Mouse (Mus musculus): ENCODE data around the gene Fam214a. TPM values are rescaled to one million over a fixed set of nuclear protein-coding genes. Genes with fewer than 3 reads are reported as not detected.
A peak's percentile ranks its signal among the peaks of the same experiment; 100 is the strongest.

Fam214a gene
- polyA plus RNA-seq, 1 experiment from 2014 or later: 6.4 TPM

DNA sequence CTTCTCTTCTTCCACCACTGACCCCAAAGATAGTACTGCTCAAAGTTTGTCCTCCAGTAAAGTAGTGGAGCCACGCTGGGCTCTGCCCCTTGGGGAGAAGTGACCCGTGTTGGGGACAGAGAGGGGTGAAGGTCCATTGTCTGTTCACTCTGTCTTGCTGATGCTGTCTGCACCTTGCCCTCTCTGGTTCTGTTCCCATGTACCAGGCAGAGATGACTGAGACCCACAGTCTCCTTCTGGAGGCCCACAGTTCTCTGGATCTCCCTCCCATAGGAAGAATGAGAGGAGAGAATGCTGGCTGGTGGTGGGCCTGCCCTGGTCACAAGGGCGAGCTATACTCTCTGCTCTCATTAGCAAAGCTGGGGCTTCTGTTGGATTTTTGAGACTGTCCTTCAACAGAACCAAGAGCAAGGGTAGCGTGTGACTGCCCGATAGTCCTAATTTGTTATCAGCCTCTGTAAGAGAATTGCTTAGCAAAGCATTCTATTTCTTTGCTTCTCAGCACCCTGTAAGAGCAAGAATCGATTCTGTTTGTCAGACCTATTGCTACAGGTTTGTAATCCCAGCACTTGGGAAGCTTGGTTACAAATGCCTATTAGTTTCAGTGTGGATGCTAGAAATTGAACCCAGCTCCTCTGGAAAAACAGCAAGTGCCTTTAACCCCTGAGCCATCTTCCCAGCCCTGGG lies 29.2 kb upstream of the Fam214a start:
- Histone ChIP-seq H3K27me3 (ENCODE audit: insufficient read depth, low read length) (no peaks in the 10 kb centered on the region), H3K36me3 (replicated peaks; ENCODE audit: insufficient read depth, low read length) (no peaks in the 10 kb centered on the region), H3K9ac (replicated peaks) (no peak overlapping the region), H3K27ac (ENCODE audit: low read depth) (no peak overlapping the region), H3K4me1 (ENCODE audit: insufficient read depth) (peaks cover 5% of the 10 kb centered on the region; the same call in 1 of the 2 replicates), H3K4me2 (ENCODE audit: low read depth, low read length) (no peak overlapping the region), H3K4me3 (ENCODE audit: low read depth, low read length) (no peak overlapping the region), H3K9me3 (ENCODE audit: low read length) (no peaks in the 10 kb centered on the region)
- TF ChIP-seq EP300 (IDR thresholded peaks at IDR 0.05; ENCODE audit: low read depth) (no peak), CTCF (IDR thresholded peaks at IDR 0.05; ENCODE audit: low read depth) (no peak)
- ATAC-seq: no peak
- 67% methylated on average over 6 of the region's 6 CpGs for WGBS (ENCODE audit: insufficient replicate concordance)
- DNase-seq: no peak

DNA sequence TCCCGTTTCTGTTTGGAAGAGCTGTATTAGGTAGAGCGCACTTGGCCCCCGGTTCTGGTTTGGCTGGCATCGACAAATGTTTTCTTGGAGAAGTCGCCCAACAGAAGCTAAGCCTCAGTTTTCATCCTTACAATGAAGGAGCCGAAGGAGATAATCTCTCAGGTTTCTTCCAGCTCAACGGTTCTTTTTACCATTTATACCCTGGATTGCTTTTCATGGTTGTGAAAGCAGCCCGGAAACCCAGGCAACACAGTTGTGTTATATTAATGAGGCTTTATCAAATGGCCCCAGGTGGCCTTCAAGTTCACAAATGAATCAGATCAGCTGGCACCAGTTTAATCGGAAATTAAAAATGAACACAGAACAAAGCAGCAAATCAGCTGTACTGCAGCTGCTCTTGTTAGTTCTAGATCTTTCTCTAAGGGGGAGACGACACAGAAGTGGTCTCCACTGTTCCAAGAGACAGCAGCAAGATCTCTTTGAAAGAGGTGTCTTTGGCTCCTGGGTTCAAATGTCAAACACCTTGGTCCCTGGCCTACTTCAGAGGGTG lies 27.4 kb upstream of the Fam214a start:
- 80% methylated on average over 10 of the region's 10 CpGs for WGBS (ENCODE audit: insufficient replicate concordance)

DNA sequence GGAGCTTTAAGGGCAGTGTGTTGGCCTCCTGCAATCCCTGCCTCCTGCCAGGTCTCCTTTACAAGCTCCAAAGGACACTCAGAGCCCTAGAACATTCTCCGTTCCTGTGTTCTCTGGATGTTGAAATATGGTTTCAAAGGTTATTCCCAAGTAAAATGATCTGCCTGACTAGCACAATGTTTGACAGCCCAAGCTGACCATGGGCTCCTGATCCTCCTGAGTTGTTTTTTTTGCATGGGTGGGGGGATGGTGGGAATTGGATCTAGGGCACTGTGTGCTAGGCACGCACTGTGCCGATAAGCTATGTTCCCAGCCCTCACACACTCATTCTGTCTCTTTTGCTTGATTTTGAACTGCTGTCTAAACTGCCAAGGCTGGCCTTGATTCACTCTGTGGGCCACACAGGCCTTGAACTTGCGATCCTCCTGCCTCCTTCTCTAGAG lies 22.7 kb upstream of the Fam214a start:
- Histone ChIP-seq H3K27me3 (ENCODE audit: insufficient read depth, low read length) (no peaks in the 10 kb centered on the region), H3K27ac (ENCODE audit: low read depth) (peak overlapping the region; percentile 84), H3K9ac (replicated peaks) (no peak overlapping the region), H3K36me3 (replicated peaks; ENCODE audit: insufficient read depth, low read length) (no peaks in the 10 kb centered on the region), H3K4me3 (ENCODE audit: low read depth, low read length) (no peak overlapping the region), H3K4me2 (ENCODE audit: low read depth, low read length) (no peak overlapping the region), H3K4me1 (ENCODE audit: insufficient read depth) (no peaks in the 10 kb centered on the region; the same call in 1 of the 2 replicates), H3K9me3 (ENCODE audit: low read length) (no peaks in the 10 kb centered on the region)
- ATAC-seq (peak; percentile 99), DNase-seq (peak; percentile 55)
- peak; percentile 32 for TF ChIP-seq EP300 (IDR thresholded peaks at IDR 0.05; ENCODE audit: low read depth)
- no peak for TF ChIP-seq CTCF (IDR thresholded peaks at IDR 0.05; ENCODE audit: low read depth)
- WGBS (ENCODE audit: insufficient replicate concordance): 62% methylated on average over 4 of the region's 4 CpGs

More for the DNA sequence above, 27.4 kb upstream of the Fam214a start:
- no peak overlapping the region for H3K4me2 ChIP-seq (ENCODE audit: low read depth, low read length)
- H3K27ac ChIP-seq (ENCODE audit: low read depth): no peak overlapping the region
- H3K9ac ChIP-seq (replicated peaks): no peak overlapping the region
- TF ChIP-seq CTCF (IDR thresholded peaks at IDR 0.05; ENCODE audit: low read depth): no peak
- no peak for TF ChIP-seq EP300 (IDR thresholded peaks at IDR 0.05; ENCODE audit: low read depth)
- H3K4me3 ChIP-seq (ENCODE audit: low read depth, low read length): no peak overlapping the region
- no peaks in the 10 kb centered on the region for H3K36me3 ChIP-seq (replicated peaks; ENCODE audit: insufficient read depth, low read length)
- H3K27me3 ChIP-seq (ENCODE audit: insufficient read depth, low read length): no peaks in the 10 kb centered on the region
- H3K4me1 ChIP-seq (ENCODE audit: insufficient read depth): peaks cover under 1% of the 10 kb centered on the region; the same call in 1 of the 2 replicates
- DNase-seq: no peak
- no peak for ATAC-seq
- no peaks in the 10 kb centered on the region for H3K9me3 ChIP-seq (ENCODE audit: low read length)

DNA sequence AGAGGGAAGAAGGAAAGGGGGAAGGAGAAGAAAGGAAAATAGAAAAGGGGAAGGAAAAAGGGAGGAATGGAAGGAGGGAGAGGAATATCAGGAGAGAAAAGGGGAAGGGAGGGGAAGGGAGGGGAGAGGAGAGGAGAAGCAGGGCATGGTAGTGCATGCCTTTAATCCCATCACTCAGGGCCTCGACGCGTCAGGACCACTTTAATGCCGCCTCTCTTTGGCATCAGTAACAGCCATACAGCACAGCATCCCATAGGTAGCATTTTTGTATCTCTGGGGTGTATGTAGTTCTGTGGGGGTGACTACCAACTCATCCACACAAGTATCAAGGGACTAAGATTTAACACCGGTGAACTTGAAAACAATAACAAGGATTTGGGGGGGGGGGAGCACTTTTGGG lies 22.0 kb upstream of the Fam214a start:
- Histone ChIP-seq H3K36me3 (replicated peaks; ENCODE audit: insufficient read depth, low read length) (no peaks in the 10 kb centered on the region), H3K27ac (ENCODE audit: low read depth) (peak overlapping the region; percentile 84), H3K4me2 (ENCODE audit: low read depth, low read length) (no peak overlapping the region), H3K27me3 (ENCODE audit: insufficient read depth, low read length) (no peaks in the 10 kb centered on the region), H3K9ac (replicated peaks) (no peak overlapping the region), H3K9me3 (ENCODE audit: low read length) (no peaks in the 10 kb centered on the region), H3K4me1 (ENCODE audit: insufficient read depth) (no peaks in the 10 kb centered on the region; the same call in 1 of the 2 replicates), H3K4me3 (ENCODE audit: low read depth, low read length) (no peak overlapping the region)
- TF ChIP-seq CTCF (IDR thresholded peaks at IDR 0.05; ENCODE audit: low read depth) (no peak), EP300 (IDR thresholded peaks at IDR 0.05; ENCODE audit: low read depth) (no peak)
- ATAC-seq: no peak
- 87% methylated on average over 5 of the region's 5 CpGs for WGBS (ENCODE audit: insufficient replicate concordance)
- no peak for DNase-seq

DNA sequence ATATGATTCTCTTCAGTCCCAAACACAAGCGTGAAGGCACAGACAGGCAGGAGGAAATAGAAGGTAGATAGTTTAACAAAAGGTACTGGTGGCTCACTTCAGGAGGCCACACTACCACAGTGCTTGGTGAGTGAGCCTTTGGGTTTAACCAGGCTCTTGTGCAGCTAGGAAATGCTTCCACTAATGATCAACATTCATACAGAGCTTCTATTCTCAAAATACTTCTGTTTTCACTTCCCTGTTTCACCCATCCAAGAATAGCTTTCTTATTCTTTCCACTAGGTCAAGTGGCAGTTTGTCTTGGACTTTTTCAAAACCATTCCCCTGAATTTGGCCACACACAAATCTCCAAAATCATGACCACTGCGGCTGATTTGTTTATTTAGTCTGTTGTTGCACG lies 17.4 kb upstream of the Fam214a start:
- Histone ChIP-seq H3K9me3 (ENCODE audit: low read length) (no peaks in the 10 kb centered on the region), H3K27me3 (ENCODE audit: insufficient read depth, low read length) (no peaks in the 10 kb centered on the region), H3K4me1 (ENCODE audit: insufficient read depth) (peaks cover 11% of the 10 kb centered on the region), H3K27ac (ENCODE audit: low read depth) (no peak overlapping the region), H3K9ac (replicated peaks) (no peak overlapping the region), H3K4me2 (ENCODE audit: low read depth, low read length) (no peak overlapping the region), H3K4me3 (ENCODE audit: low read depth, low read length) (no peak overlapping the region), H3K36me3 (replicated peaks; ENCODE audit: insufficient read depth, low read length) (no peaks in the 10 kb centered on the region)
- TF ChIP-seq CTCF (IDR thresholded peaks at IDR 0.05; ENCODE audit: low read depth) (no peak), EP300 (IDR thresholded peaks at IDR 0.05; ENCODE audit: low read depth) (no peak)
- WGBS (ENCODE audit: insufficient replicate concordance): 69% methylated on average over 3 of the region's 3 CpGs
- ATAC-seq: no peak
- no peak for DNase-seq

DNA sequence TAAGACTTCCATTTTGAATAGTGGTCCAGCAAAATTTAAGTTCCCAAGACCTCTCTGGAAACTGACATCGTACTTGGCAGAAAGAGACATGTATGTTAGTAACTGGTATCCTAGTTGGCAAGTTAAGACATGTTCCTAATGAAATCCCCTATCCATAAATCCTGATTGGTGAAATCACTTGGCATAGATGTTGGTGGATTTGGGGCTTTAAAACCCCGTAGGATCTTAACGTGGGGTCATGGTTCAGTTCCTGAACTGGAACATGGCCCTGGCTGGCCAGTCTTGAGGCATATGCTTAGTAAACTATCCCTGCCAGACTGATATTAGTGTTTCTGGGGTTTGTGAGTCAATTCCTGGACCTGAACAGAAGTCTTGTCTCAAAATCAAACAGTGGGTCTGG lies 14.9 kb upstream of the Fam214a start:
- no peak for DNase-seq
- no peaks in the 10 kb centered on the region for H3K9me3 ChIP-seq (ENCODE audit: low read length)
- H3K4me2 ChIP-seq (ENCODE audit: low read depth, low read length): no peak overlapping the region
- H3K4me1 ChIP-seq (ENCODE audit: insufficient read depth): peaks cover 13% of the 10 kb centered on the region
- WGBS (ENCODE audit: insufficient replicate concordance): 79% methylated on average over 3 of the region's 3 CpGs
- H3K27me3 ChIP-seq (ENCODE audit: insufficient read depth, low read length): no peaks in the 10 kb centered on the region
- no peak overlapping the region for H3K9ac ChIP-seq (replicated peaks)
- TF ChIP-seq CTCF (IDR thresholded peaks at IDR 0.05; ENCODE audit: low read depth) (no peak), EP300 (IDR thresholded peaks at IDR 0.05; ENCODE audit: low read depth) (no peak)
- H3K4me3 ChIP-seq (ENCODE audit: low read depth, low read length): no peak overlapping the region
- no peak for ATAC-seq
- no peaks in the 10 kb centered on the region for H3K36me3 ChIP-seq (replicated peaks; ENCODE audit: insufficient read depth, low read length)
- H3K27ac ChIP-seq (ENCODE audit: low read depth): no peak overlapping the region
